In the genomic region with DNA sequence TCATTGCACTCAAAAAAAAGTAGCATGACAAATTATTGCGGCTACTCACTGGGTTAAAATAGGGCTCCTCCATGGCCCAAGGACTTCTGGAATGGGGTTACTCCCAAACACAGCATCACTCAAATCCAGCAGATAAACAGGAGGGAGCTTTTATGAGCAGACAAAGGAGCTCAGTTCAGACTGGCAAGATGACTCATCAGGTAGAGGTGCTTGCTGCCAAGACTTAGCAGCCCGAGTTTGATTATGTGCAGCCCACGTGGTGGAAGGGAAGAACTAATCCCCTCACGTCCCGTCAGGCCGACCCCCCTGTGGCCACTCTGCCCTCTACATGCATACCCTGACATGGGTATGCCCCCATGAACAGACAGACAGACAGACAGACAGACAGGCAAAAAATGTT, we compare ENCODE assay signal across 15 mouse cellular contexts.
DNase-seq lines count a peak whose midpoint lies in the region; ATAC-seq and TF ChIP-seq lines count a peak whose summit lies in the region.
"Had no signal": no experiment of that assay in that cellular context is flagged by ENCODE, and none has a peak within 500 bp of the region (broad histone marks: within the 10 kb centered on the region; RNA-seq: fewer than 3 reads in every experiment).

No protein-coding gene starts in this region.

- no peak overlapping the region for H3K9ac ChIP-seq in intestine, embryonic 16.5 days (ENCODE audit: low read depth, low read length)
- H3K9ac ChIP-seq in intestine, postnatal 0 days (ENCODE audit: low read depth, low read length), result no peak overlapping the region
- H3K9ac ChIP-seq: forebrain, embryonic 13.5 days; limb, embryonic 12.5 days; liver, embryonic 14.5 days had no signal

- TF ChIP-seq CTCF in intestine, postnatal 0 days (IDR thresholded peaks at IDR 0.05; ENCODE audit: low read depth), result no peak

- no peaks in the 10 kb centered on the region for H3K36me3 ChIP-seq in intestine, embryonic 16.5 days (ENCODE audit: control insufficient read depth, insufficient read depth, low read length)
- no peaks in the 10 kb centered on the region for H3K36me3 ChIP-seq in intestine, postnatal 0 days (ENCODE audit: control insufficient read depth, insufficient read depth)
- no peaks in the 10 kb centered on the region for H3K36me3 ChIP-seq in limb, embryonic 10.5 days
- H3K36me3 ChIP-seq: limb, embryonic 12.5 days had no signal

- ATAC-seq in intestine, embryonic 16.5 days, result peak; percentile 26; the same call in 1 of the 2 replicates
- ATAC-seq in intestine, postnatal 0 days, result no peak
- ATAC-seq: activated CD4-positive, CD25-positive, alpha-beta regulatory T cell, adult 4 months; CD4-positive, CD25-positive, alpha-beta regulatory T cell, adult 4 months; forebrain, embryonic 13.5 days; lung, postnatal 0 days had no signal

- no peaks in the 10 kb centered on the region for H3K9me3 ChIP-seq in intestine, embryonic 16.5 days (ENCODE audit: control insufficient read depth, low read length)
- H3K9me3 ChIP-seq in intestine, postnatal 0 days (ENCODE audit: control insufficient read depth), result no peaks in the 10 kb centered on the region
- no peaks in the 10 kb centered on the region for H3K9me3 ChIP-seq in limb, embryonic 10.5 days (replicated peaks)
- H3K9me3 ChIP-seq: forebrain, embryonic 13.5 days; limb, embryonic 12.5 days had no signal

- H3K27ac ChIP-seq in intestine, embryonic 16.5 days (ENCODE audit: low read length), result no peak overlapping the region
- H3K27ac ChIP-seq in intestine, postnatal 0 days (ENCODE audit: low read depth, low read length), result no peak overlapping the region
- H3K27ac ChIP-seq in limb, embryonic 10.5 days, result peak overlapping the region; percentile 51
- H3K27ac ChIP-seq: forebrain, embryonic 13.5 days; limb, embryonic 12.5 days; liver, embryonic 14.5 days had no signal

- no peaks in the 10 kb centered on the region for H3K4me1 ChIP-seq in intestine, embryonic 16.5 days (ENCODE audit: control insufficient read depth, insufficient read depth, low read length)
- no peaks in the 10 kb centered on the region for H3K4me1 ChIP-seq in intestine, postnatal 0 days (replicated peaks; ENCODE audit: control insufficient read depth, insufficient read depth, low read length)
- peaks cover 50% of the 10 kb centered on the region for H3K4me1 ChIP-seq in limb, embryonic 10.5 days

- H3K4me3 ChIP-seq in intestine, embryonic 16.5 days (ENCODE audit: low read length), result no peak overlapping the region
- H3K4me3 ChIP-seq in intestine, postnatal 0 days (ENCODE audit: low read depth, low read length), result no peak overlapping the region
- H3K4me3 ChIP-seq in limb, embryonic 10.5 days, result no peak overlapping the region
- H3K4me3 ChIP-seq: forebrain, embryonic 13.5 days; limb, embryonic 12.5 days had no signal

- no peaks in the 10 kb centered on the region for H3K27me3 ChIP-seq in intestine, embryonic 16.5 days (replicated peaks; ENCODE audit: control insufficient read depth, insufficient read depth, low read length)
- no peaks in the 10 kb centered on the region for H3K27me3 ChIP-seq in intestine, postnatal 0 days (replicated peaks; ENCODE audit: control insufficient read depth, insufficient read depth, low read length)
- H3K27me3 ChIP-seq in limb, embryonic 10.5 days (ENCODE audit: low read depth, poor library complexity, severe bottlenecking), result no peaks in the 10 kb centered on the region
- H3K27me3 ChIP-seq: limb, embryonic 12.5 days had no signal

- 48% methylated on average over 6 of the region's 6 CpGs for WGBS in intestine, embryonic 16.5 days
- 38% methylated on average over 6 of the region's 6 CpGs for WGBS in intestine, postnatal 0 days
- 73% methylated on average over 6 of the region's 6 CpGs for WGBS in limb, embryonic 10.5 days

- H3K4me2 ChIP-seq in intestine, embryonic 16.5 days (ENCODE audit: low read depth, low read length), result no peak overlapping the region
- H3K4me2 ChIP-seq in intestine, postnatal 0 days (replicated peaks; ENCODE audit: low read depth), result no peak overlapping the region
- H3K4me2 ChIP-seq: forebrain, embryonic 13.5 days; limb, embryonic 12.5 days had no signal

- peak; percentile 8 for DNase-seq in cerebellum, adult 8-10 months
- DNase-seq in cerebellum, adult 11-12 months, result no peak
- peak; percentile 69 for DNase-seq in Muller cell, postnatal 12 days (ENCODE audit: inconsistent ontology term)
- DNase-seq in limb, embryonic 10.5 days (ENCODE audit: low spot score), result no peak
- no peak for DNase-seq in layer of hippocampus, postnatal 10 days (ENCODE audit: low spot score in 2 of 2)
- DNase-seq: embryo, embryonic 11 days; right cerebral cortex, adult 18-20 months had no signal

Comparison
In these comparisons a context has a peak if more than half of its experiments do, and no peak if none do; other contexts are left out.
1. DNase-seq: peak in cerebellum, adult 8-10 months (single experiment) and Muller cell, postnatal 12 days (single experiment); none in cerebellum, adult 11-12 months (single experiment), limb, embryonic 10.5 days (single experiment) and layer of hippocampus, postnatal 10 days (0 of 2).